In genomic region chr4:83739137-83739890, GRCm38 (mm10) we compare ENCODE assay signal across 28 mouse cellular contexts.
DNase-seq lines count a peak whose midpoint lies in the region; ATAC-seq and TF ChIP-seq lines count a peak whose summit lies in the region.
"Had no signal": no experiment of that assay in that cellular context is flagged by ENCODE, and none has a peak within 500 bp of the region (broad histone marks: within the 10 kb centered on the region; RNA-seq: fewer than 3 reads in every experiment).

No protein-coding gene starts in this region.

- TF ChIP-seq POLR2A in MEL (IDR thresholded peaks at IDR 0.05; ENCODE audit: control insufficient read depth in 1 of 2, insufficient read depth in 1 of 2, low read depth in 1 of 2, low read length in 2 of 2, poor library complexity in 1 of 2), result no peak
- no peak for TF ChIP-seq POLR2A in brain, embryonic 14.5 days (IDR thresholded peaks at IDR 0.05; ENCODE audit: borderline replicate concordance, extremely low read depth, insufficient read depth, insufficient read length, poor library complexity, severe bottlenecking)
- no peak for TF ChIP-seq POLR2A in heart, adult 2 months (IDR thresholded peaks at IDR 0.05; ENCODE audit: insufficient read depth, low read depth, low read length)

- no peaks in the 10 kb centered on the region for H3K4me1 ChIP-seq in hindbrain, embryonic 16.5 days (ENCODE audit: control insufficient read depth, insufficient read depth, low read depth, low read length)
- H3K4me1 ChIP-seq in hindbrain, postnatal 0 days (ENCODE audit: insufficient read depth, low read length), result no peaks in the 10 kb centered on the region
- H3K4me1 ChIP-seq in MEL (ENCODE audit: control insufficient read depth in 1 of 2, insufficient read depth in 2 of 2, low read length in 2 of 2), result peaks cover 8 to 10% of the 10 kb centered on the region in 2 experiments
- peaks cover 6% of the 10 kb centered on the region for H3K4me1 ChIP-seq in midbrain, embryonic 15.5 days
- H3K4me1 ChIP-seq in heart, adult 2 months (ENCODE audit: control insufficient read depth, insufficient read depth, low read length), result no peaks in the 10 kb centered on the region
- H3K4me1 ChIP-seq: heart, embryonic 12.5 days; intestine, embryonic 15.5 days had no signal

- H3K36me3 ChIP-seq in hindbrain, embryonic 16.5 days (ENCODE audit: control insufficient read depth, insufficient read depth, low read length), result no peaks in the 10 kb centered on the region
- no peaks in the 10 kb centered on the region for H3K36me3 ChIP-seq in hindbrain, postnatal 0 days (ENCODE audit: insufficient read depth, low read length)
- H3K36me3 ChIP-seq in MEL (ENCODE audit: control insufficient read depth in 1 of 2, insufficient read depth in 2 of 2, low read length in 2 of 2), result peaks cover 0 to 15% of the 10 kb centered on the region in 2 experiments; a peak in 2 of 4 replicates
- no peaks in the 10 kb centered on the region for H3K36me3 ChIP-seq in midbrain, embryonic 15.5 days (replicated peaks)
- no peaks in the 10 kb centered on the region for H3K36me3 ChIP-seq in heart, adult 2 months (ENCODE audit: control insufficient read depth, insufficient read depth, low read length)
- H3K36me3 ChIP-seq: heart, embryonic 12.5 days; intestine, embryonic 15.5 days had no signal

- TF ChIP-seq CTCF in hindbrain, postnatal 0 days (IDR thresholded peaks at IDR 0.05; ENCODE audit: low read depth), result no peak
- TF ChIP-seq CTCF in MEL (IDR thresholded peaks at IDR 0.05 in 2 of 3, conservative IDR thresholded peaks at IDR 0.05 in 1 of 3; ENCODE audit: control insufficient read depth in 1 of 3, insufficient read depth in 1 of 3, low read depth in 2 of 3, low read length in 3 of 3, poor library complexity in 1 of 3, severe bottlenecking in 1 of 3), result no peak
- TF ChIP-seq CTCF in brain, embryonic 14.5 days (IDR thresholded peaks at IDR 0.05; ENCODE audit: borderline replicate concordance, extremely low read depth, insufficient read depth, insufficient read length), result no peak
- TF ChIP-seq CTCF in heart, adult 2 months (IDR thresholded peaks at IDR 0.05), result no peak

- no peaks in the 10 kb centered on the region for H3K27me3 ChIP-seq in hindbrain, embryonic 16.5 days (replicated peaks; ENCODE audit: control insufficient read depth, insufficient read depth, low read length)
- H3K27me3 ChIP-seq in hindbrain, postnatal 0 days (ENCODE audit: insufficient read depth, low read length), result no peaks in the 10 kb centered on the region
- H3K27me3 ChIP-seq in MEL (ENCODE audit: control insufficient read depth in 1 of 2, insufficient read depth in 2 of 2, low read length in 2 of 2), result no peaks in the 10 kb centered on the region
- no peaks in the 10 kb centered on the region for H3K27me3 ChIP-seq in midbrain, embryonic 15.5 days (replicated peaks)
- no peaks in the 10 kb centered on the region for H3K27me3 ChIP-seq in heart, adult 2 months (ENCODE audit: control insufficient read depth, insufficient read depth, low read length)
- H3K27me3 ChIP-seq: heart, embryonic 12.5 days; intestine, embryonic 15.5 days had no signal

- H3K9me3 ChIP-seq in hindbrain, embryonic 16.5 days (ENCODE audit: control insufficient read depth, low read length), result no peaks in the 10 kb centered on the region
- H3K9me3 ChIP-seq in hindbrain, postnatal 0 days (ENCODE audit: low read length), result no peaks in the 10 kb centered on the region
- H3K9me3 ChIP-seq in MEL (replicated peaks; ENCODE audit: insufficient read depth, low read length), result no peaks in the 10 kb centered on the region
- H3K9me3 ChIP-seq in midbrain, embryonic 15.5 days, result no peaks in the 10 kb centered on the region
- H3K9me3 ChIP-seq: heart, embryonic 12.5 days; intestine, embryonic 15.5 days had no signal

- peak; percentile 24; the same call in 1 of the 2 replicates for ATAC-seq in hindbrain, embryonic 16.5 days
- no peak for ATAC-seq in hindbrain, postnatal 0 days
- peak; percentile 39; the same call in 1 of the 2 replicates for ATAC-seq in midbrain, embryonic 15.5 days (replicated peaks)
- ATAC-seq: CD4-positive, CD25-positive, alpha-beta regulatory T cell, adult 4 months; forebrain, embryonic 16.5 days; intestine, embryonic 15.5 days had no signal

- intact Hi-C loops in heart, adult 2 months (cut with DNase I), result no loop called here

- no peak overlapping the region for H3K4me2 ChIP-seq in hindbrain, embryonic 16.5 days (ENCODE audit: low read length)
- H3K4me2 ChIP-seq in hindbrain, postnatal 0 days (ENCODE audit: low read depth, low read length), result no peak overlapping the region
- no peak overlapping the region for H3K4me2 ChIP-seq in midbrain, embryonic 15.5 days
- H3K4me2 ChIP-seq: heart, embryonic 12.5 days; hindbrain, embryonic 14.5 days; intestine, embryonic 15.5 days had no signal

- TF ChIP-seq EP300 in MEL (IDR thresholded peaks at IDR 0.05; ENCODE audit: low read depth in 1 of 2, low read length in 2 of 2), result peak; percentile 62 to 81; a peak in 3 of 4 replicates
- TF ChIP-seq EP300 in heart, adult 2 months (IDR thresholded peaks at IDR 0.05; ENCODE audit: insufficient read depth, low read depth, low read length), result no peak

- no peak overlapping the region for H3K4me3 ChIP-seq in hindbrain, embryonic 16.5 days (ENCODE audit: low read length)
- H3K4me3 ChIP-seq in hindbrain, postnatal 0 days (ENCODE audit: low read length), result no peak overlapping the region
- H3K4me3 ChIP-seq in MEL (ENCODE audit: control insufficient read depth in 1 of 2, insufficient read depth in 1 of 2, low read depth in 2 of 2, low read length in 2 of 2), result peak overlapping the region; percentile 36 to 38; a peak in 3 of 4 replicates
- H3K4me3 ChIP-seq in midbrain, embryonic 15.5 days, result no peak overlapping the region
- no peak overlapping the region for H3K4me3 ChIP-seq in heart, adult 2 months
- H3K4me3 ChIP-seq: gastrocnemius, adult 2 months; heart, embryonic 12.5 days; intestine, embryonic 15.5 days had no signal

- no peak for TF ChIP-seq RAD21 in MEL (IDR thresholded peaks at IDR 0.05; ENCODE audit: low read depth, low read length)

- H3K9ac ChIP-seq in hindbrain, embryonic 16.5 days (ENCODE audit: low read depth, low read length), result no peak overlapping the region
- no peak overlapping the region for H3K9ac ChIP-seq in hindbrain, postnatal 0 days (replicated peaks; ENCODE audit: low read length)
- peak overlapping the region; percentile 53 for H3K9ac ChIP-seq in MEL (ENCODE audit: control insufficient read depth, low read depth, low read length, poor library complexity, severe bottlenecking)
- no peak overlapping the region for H3K9ac ChIP-seq in midbrain, embryonic 15.5 days
- no peak overlapping the region for H3K9ac ChIP-seq in heart, adult 2 months (ENCODE audit: low read depth, low read length)
- H3K9ac ChIP-seq: heart, embryonic 12.5 days; hindbrain, embryonic 14.5 days; intestine, embryonic 15.5 days; liver, embryonic 14.5 days had no signal

- H3K27ac ChIP-seq in hindbrain, embryonic 16.5 days (ENCODE audit: low read depth, low read length), result no peak overlapping the region
- H3K27ac ChIP-seq in hindbrain, postnatal 0 days, result no peak overlapping the region
- H3K27ac ChIP-seq in MEL (ENCODE audit: control insufficient read depth, low read depth, low read length), result peak overlapping the region; percentile 77
- H3K27ac ChIP-seq in midbrain, embryonic 15.5 days, result no peak overlapping the region
- H3K27ac ChIP-seq in heart, adult 2 months, result no peak overlapping the region
- H3K27ac ChIP-seq: gastrocnemius, adult 2 months; hindbrain, embryonic 14.5 days; intestine, embryonic 15.5 days; liver, embryonic 14.5 days; macrophage had no signal

- H3K79me2 ChIP-seq in MEL (ENCODE audit: control insufficient read depth, insufficient read depth, low read length, poor library complexity), result no peaks in the 10 kb centered on the region
- no peaks in the 10 kb centered on the region for H3K79me2 ChIP-seq in heart, adult 2 months (replicated peaks; ENCODE audit: control insufficient read depth, insufficient read depth, low read length)

- 73% methylated on average over 9 of the region's 9 CpGs for WGBS in hindbrain, embryonic 16.5 days
- 81% methylated on average over 9 of the region's 9 CpGs for WGBS in hindbrain, postnatal 0 days
- 62% methylated on average over 9 of the region's 9 CpGs for WGBS in midbrain, embryonic 15.5 days
- WGBS in heart, adult 2 months, result 88% methylated on average over 9 of the region's 9 CpGs

- no peak for DNase-seq in hindbrain, postnatal 0 days (ENCODE audit: low spot score)
- DNase-seq in MEL (ENCODE audit: low read depth, low spot score), result peak; percentile 69
- DNase-seq in brain, embryonic 14.5 days (ENCODE audit: low read depth), result peak; percentile 32
- no peak for DNase-seq in natural killer cell, adult 2 months (ENCODE audit: low spot score in 2 of 2)
- DNase-seq in heart, adult 2 months, result no peak
- DNase-seq in urinary bladder, postnatal 25 days (ENCODE audit: low spot score), result no peak
- DNase-seq: adrenal gland, adult 8-10 months; cerebellum, adult 9-10 months; gastrocnemius, adult 2 months; gastrocnemius, postnatal 36 days; heart, adult 18-20 months; heart, postnatal 4 days; kidney, adult 2 months; kidney, postnatal 4 days; liver; lung, adult 2 months; lung, postnatal 10 days; right cerebral cortex, postnatal 14 days; thymus, postnatal 4 days had no signal

TF ChIP-seq in MEL, 35 proteins besides CTCF, POLR2A, EP300 and RAD21:
- TF ChIP-seq MYC (IDR thresholded peaks at IDR 0.05; ENCODE audit: low read depth, low read length) (no peak), USF2 (IDR thresholded peaks at IDR 0.05; ENCODE audit: borderline replicate concordance in 1 of 2, insufficient read depth in 1 of 2, low read depth in 1 of 2, low read length in 2 of 2) (no peak), SIN3A (IDR thresholded peaks at IDR 0.05; ENCODE audit: low read length) (0 out of 2 replicates have a peak, but pooled peaks have one; percentile 5), GATA1 (IDR thresholded peaks at IDR 0.05; ENCODE audit: low read depth, low read length) (peak; percentile 69), ZNF384 (IDR thresholded peaks at IDR 0.05; ENCODE audit: low read depth, low read length) (peak; percentile 97), ELF1 (IDR thresholded peaks at IDR 0.05; ENCODE audit: low read depth, low read length) (no peak), TCF12 (IDR thresholded peaks at IDR 0.05; ENCODE audit: low read depth, low read length) (peak; percentile 75), ETS1 (IDR thresholded peaks at IDR 0.05; ENCODE audit: low read depth, low read length) (0 out of 2 replicates have a peak, but pooled peaks have one; percentile 50), USF1 (IDR thresholded peaks at IDR 0.05; ENCODE audit: low read depth, low read length) (no peak), CHD2 (IDR thresholded peaks at IDR 0.05; ENCODE audit: low read length) (no peak), ZC3H11A (IDR thresholded peaks at IDR 0.05; ENCODE audit: low read depth, low read length) (no peak)

Comparison
In these comparisons a context has a peak if more than half of its experiments do, and no peak if none do; other contexts are left out.
1. H3K4me3 ChIP-seq: peak in MEL (2 of 2); none in hindbrain, embryonic 16.5 days (single experiment), hindbrain, postnatal 0 days (single experiment), midbrain, embryonic 15.5 days (single experiment) and heart, adult 2 months (single experiment).
2. DNase-seq: peak in MEL (single experiment) and brain, embryonic 14.5 days (single experiment); none in hindbrain, postnatal 0 days (single experiment), natural killer cell, adult 2 months (0 of 2), heart, adult 2 months (0 of 2) and urinary bladder, postnatal 25 days (single experiment).